Mouse (Mus musculus) stomach, embryonic 14.5 days (tissue): Measurements from ENCODE around the gene Rilpl1. TPM values are rescaled to one million over a fixed set of nuclear protein-coding genes. Genes with fewer than 3 reads are reported as not detected.
"Not testable (repeated sequence)": the region's sequence is repeated elsewhere in the genome, so short reads cannot be mapped to it uniquely, and the experiment has no call there.

Experiments used
- ATAC-seq: fragments of 200-750 bp; cut with Nextera tagmentation; 2 replicates; pipeline ENCODE4 v1.8.0; 2017; ENCODE audit warnings: low read depth, moderate TSS enrichment; ENCODE audit not compliant: insufficient number of reproducible peaks, insufficient read depth, low FRiP score
- H3K27ac ChIP-seq: fragments of 300-500 bp; sonication (generic); 2 replicates; pipeline ENCODE4 v1.5.1; 2014; ENCODE audit warnings: mild to moderate bottlenecking, low read length, moderate library complexity, mixed read lengths
- H3K27me3 ChIP-seq: fragments of 300-500 bp; sonication (generic); 2 replicates; pipeline ENCODE4 v1.6.1; 2014; ENCODE audit warnings: low read length, control low read depth, mixed read lengths; ENCODE audit not compliant: control insufficient read depth, insufficient read depth
- H3K36me3 ChIP-seq: fragments of 300-500 bp; sonication (generic); 2 replicates; pipeline ENCODE4 v1.6.1; 2014; ENCODE audit warnings: mild to moderate bottlenecking, control low read depth, low read length, moderate library complexity, mixed read lengths; ENCODE audit not compliant: control insufficient read depth, insufficient read depth
- H3K4me1 ChIP-seq: fragments of 300-500 bp; sonication (generic); 2 replicates; pipeline ENCODE4 v1.6.1; 2014; ENCODE audit warnings: low read length, control low read depth, mixed read lengths; ENCODE audit not compliant: control insufficient read depth, insufficient read depth
- H3K4me2 ChIP-seq: fragments of 300-500 bp; sonication (generic); replicated peaks from 2 replicates; pipeline ENCODE4 v1.6.1; 2014; ENCODE audit warnings: low read depth, low read length, control low read depth
- H3K4me3 ChIP-seq: fragments of 300-500 bp; sonication (generic); 2 replicates; pipeline ENCODE4 v1.5.1; 2014; ENCODE audit warnings: low read depth, low read length, control low read depth
- H3K9ac ChIP-seq: fragments of 300-500 bp; sonication (generic); replicated peaks from 2 replicates; pipeline ENCODE4 v1.6.1; 2014; ENCODE audit warnings: low read depth, mild to moderate bottlenecking, control low read depth, low read length, moderate library complexity, mixed read lengths
- H3K9me3 ChIP-seq: fragments of 300-500 bp; sonication (generic); 2 replicates; pipeline ENCODE4 v1.6.1; 2016; ENCODE audit warnings: low read depth, low read length, control low read depth; ENCODE audit not compliant: control insufficient read depth
- WGBS: fragments of 180-500 bp; shearing (Covaris S2); extraction: QIAGEN DNeasy Blood & Tissue Kit; methylation state at CpG from one replicate; pipeline ENCODE4 v1.1.7; 2014; 5-methylcytosine and 5-hydroxymethylcytosine counted together
- polyA plus RNA-seq: library from polyadenylated mRNA; unstranded; fragments of >200 nt; fragmentation: Nextera tagmentation; extraction: Ambion mirVana; gene quantifications from 2 replicates; pipeline ENCODE4 v1.2.1, GENCODE M21; 2014

The Rilpl1 gene
- polyA plus RNA-seq, 1 experiment from 2014 or later: 16.8 TPM

- ATAC-seq: peak; percentile 1; the same call in 1 of the 2 replicates
These were observed 24.3 kb downstream of the Rilpl1 start for GRCm38 (mm10) chr5:124506731-124507359.

DNA sequence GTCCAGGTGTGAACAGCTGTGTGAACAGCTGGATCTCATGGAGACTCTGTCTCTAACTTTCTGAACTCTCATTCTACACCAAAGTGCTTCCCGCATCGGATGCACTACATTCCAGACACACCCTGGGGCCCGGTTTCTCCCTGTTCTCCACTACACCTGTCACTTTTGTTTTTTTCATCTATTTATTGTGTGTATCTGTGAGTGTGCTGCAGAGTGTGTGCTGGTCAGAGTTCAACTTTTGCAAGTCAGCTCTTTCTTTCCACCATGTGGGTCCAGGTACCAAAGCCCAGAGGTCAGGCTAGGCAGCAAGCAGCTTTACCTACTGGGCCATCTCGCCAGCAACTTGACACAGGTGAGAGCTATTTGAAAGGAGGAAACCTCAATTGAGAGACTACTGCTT is 26.0 kb downstream of the Rilpl1 start:
- H3K4me3 ChIP-seq: no peak overlapping the region
- H3K9me3 ChIP-seq: no peaks in the 10 kb centered on the region
- no peaks in the 10 kb centered on the region for H3K27me3 ChIP-seq
- no peak overlapping the region for H3K27ac ChIP-seq
- no peak for ATAC-seq
- peaks cover 20% of the 10 kb centered on the region for H3K36me3 ChIP-seq
- peaks cover 14% of the 10 kb centered on the region; the same call in 1 of the 2 replicates for H3K4me1 ChIP-seq
- H3K4me2 ChIP-seq: no peak overlapping the region
- 79% methylated on average over 4 of the region's 4 CpGs for WGBS
- H3K9ac ChIP-seq: no peak overlapping the region

More at GRCm38 (mm10) chr5:124506731-124507359, 24.3 kb downstream of the Rilpl1 start:
- H3K9me3 ChIP-seq: no peaks in the 10 kb centered on the region
- no peak overlapping the region for H3K4me3 ChIP-seq
- no peak overlapping the region for H3K4me2 ChIP-seq
- peaks cover 9% of the 10 kb centered on the region for H3K36me3 ChIP-seq
- no peaks in the 10 kb centered on the region for H3K27me3 ChIP-seq
- H3K9ac ChIP-seq: no peak overlapping the region
- H3K4me1 ChIP-seq: peaks cover 14% of the 10 kb centered on the region; the same call in 1 of the 2 replicates
- no peak overlapping the region for H3K27ac ChIP-seq
- 31% methylated on average over 10 of the region's 10 CpGs for WGBS

- Histone ChIP-seq H3K27ac (no peak overlapping the region), H3K9ac (no peak overlapping the region), H3K27me3 (no peaks in the 10 kb centered on the region), H3K9me3 (no peaks in the 10 kb centered on the region), H3K4me2 (no peak overlapping the region), H3K36me3 (peaks cover 20% of the 10 kb centered on the region), H3K4me3 (no peak overlapping the region), H3K4me1 (peaks cover 14% of the 10 kb centered on the region; the same call in 1 of the 2 replicates)
- no peak for ATAC-seq
- 58% methylated on average over 14 of the region's 14 CpGs for WGBS
These were observed 27.4 kb downstream of the Rilpl1 start for GRCm38 (mm10) chr5:124503742-124504141.

GRCm38 (mm10) chr5:124501541-124501940 is 29.6 kb downstream of the Rilpl1 start:
- Histone ChIP-seq H3K9me3 (no peaks in the 10 kb centered on the region), H3K36me3 (peaks cover 21% of the 10 kb centered on the region), H3K4me3 (no peak overlapping the region), H3K4me2 (no peak overlapping the region), H3K27ac (no peak overlapping the region), H3K9ac (no peak overlapping the region), H3K27me3 (no peaks in the 10 kb centered on the region), H3K4me1 (0 out of 2 replicates have a peak, but pooled peaks cover 2% of the 10 kb centered on the region)
- no peak for ATAC-seq
- WGBS: 89% methylated on average over 10 of the region's 10 CpGs

GRCm38 (mm10) chr5:124500573-124500972 is 30.6 kb downstream of the Rilpl1 start:
- Histone ChIP-seq H3K4me2 (no peak overlapping the region), H3K36me3 (peaks cover 24% of the 10 kb centered on the region), H3K9ac (no peak overlapping the region), H3K27me3 (no peaks in the 10 kb centered on the region), H3K4me3 (no peak overlapping the region), H3K9me3 (no peaks in the 10 kb centered on the region), H3K27ac (no peak overlapping the region), H3K4me1 (no peaks in the 10 kb centered on the region)
- 87% methylated on average over 3 of the region's 3 CpGs for WGBS
- no peak for ATAC-seq

DNA sequence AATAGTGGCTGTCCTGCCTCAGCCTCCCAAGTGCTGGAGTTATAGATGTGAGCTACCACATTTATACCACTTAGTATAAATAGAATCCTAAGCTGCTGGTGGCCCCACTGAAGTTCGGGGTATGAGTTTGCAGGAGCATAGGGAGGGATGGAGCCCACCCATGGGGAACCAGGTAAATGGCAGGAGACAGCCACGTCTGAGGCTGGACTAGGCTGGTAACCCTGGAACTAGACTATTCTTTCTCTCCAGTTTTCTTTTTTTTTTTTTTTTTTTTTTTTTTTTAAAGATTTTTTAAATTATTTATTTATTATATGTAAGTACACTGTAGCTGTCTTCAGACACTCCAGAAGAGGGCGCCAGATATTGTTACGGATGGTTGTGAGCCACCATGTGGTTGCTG is 31.2 kb downstream of the Rilpl1 start:
- not testable (repeated sequence) for H3K9ac ChIP-seq, H3K4me1 ChIP-seq, ATAC-seq, H3K4me2 ChIP-seq, H3K4me3 ChIP-seq, H3K27ac ChIP-seq, H3K9me3 ChIP-seq, H3K27me3 ChIP-seq
- H3K36me3 ChIP-seq: peaks cover 28% of the 10 kb centered on the region
- WGBS: 82% methylated on average over 2 of the region's 4 CpGs

DNA sequence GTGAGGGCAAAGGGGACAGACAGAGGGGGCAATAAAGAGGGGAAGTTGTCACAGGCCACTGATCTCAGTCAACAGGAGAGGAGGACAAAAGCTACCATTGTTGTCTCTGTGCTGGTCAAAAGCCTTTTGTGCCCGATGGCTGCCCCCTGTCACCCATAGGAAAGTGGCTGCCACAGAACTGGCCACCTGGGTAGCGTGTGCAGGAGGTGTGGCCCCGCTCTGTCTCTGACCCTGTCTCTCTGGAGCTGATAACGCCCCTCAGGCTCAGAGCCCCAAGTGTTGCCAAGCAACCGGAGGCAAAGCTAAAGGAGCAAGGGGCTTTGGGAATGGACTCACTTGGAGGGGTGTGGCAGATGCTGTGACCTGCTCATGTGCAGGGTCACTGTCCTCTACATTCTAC is 32.2 kb downstream of the Rilpl1 start:
- ATAC-seq: no peak
- Histone ChIP-seq H3K27ac (no peak overlapping the region), H3K4me3 (no peak overlapping the region), H3K4me2 (no peak overlapping the region), H3K36me3 (peaks cover 27% of the 10 kb centered on the region), H3K4me1 (no peaks in the 10 kb centered on the region), H3K27me3 (no peaks in the 10 kb centered on the region), H3K9ac (no peak overlapping the region), H3K9me3 (no peaks in the 10 kb centered on the region)
- WGBS: 42% methylated on average over 5 of the region's 5 CpGs

DNA sequence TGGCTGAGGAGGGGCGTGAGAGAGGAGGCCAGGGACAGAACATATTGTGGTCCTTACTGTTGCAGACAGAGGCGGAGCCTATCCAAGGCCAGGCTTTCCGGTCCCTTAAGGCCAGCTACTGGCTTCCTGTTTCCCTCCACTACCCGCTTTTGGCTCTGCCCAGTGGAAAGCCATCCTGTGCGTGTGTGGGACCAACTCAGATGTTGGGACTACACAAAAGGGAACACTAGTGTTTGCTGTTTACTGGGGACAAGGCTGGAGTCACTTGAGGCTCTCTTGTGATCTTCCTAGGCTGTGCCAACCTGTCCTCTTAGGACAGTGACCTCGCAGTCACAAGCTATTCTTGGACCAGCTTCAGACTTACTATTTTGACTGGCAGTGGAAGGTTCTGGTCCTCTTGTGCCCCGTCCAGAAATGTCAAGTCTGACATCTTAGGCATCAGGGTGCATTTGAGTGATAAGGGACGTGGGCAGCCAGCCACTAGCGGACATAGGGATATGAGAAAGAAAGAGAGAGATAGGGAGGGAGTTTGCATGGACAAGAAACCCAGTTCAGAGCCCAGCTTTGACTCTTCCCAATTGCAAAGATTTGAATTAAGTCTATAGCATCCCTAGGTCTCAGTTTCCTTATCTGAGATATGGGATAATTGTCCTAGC is 32.8 kb downstream of the Rilpl1 start:
- WGBS: 76% methylated on average over 9 of the region's 9 CpGs
- no peak for ATAC-seq

More for the DNA sequence above, 32.8 kb downstream of the Rilpl1 start:
- no peaks in the 10 kb centered on the region for H3K27me3 ChIP-seq
- H3K4me3 ChIP-seq: no peak overlapping the region
- peaks cover 30% of the 10 kb centered on the region for H3K36me3 ChIP-seq
- no peak overlapping the region for H3K27ac ChIP-seq
- H3K4me2 ChIP-seq: no peak overlapping the region
- no peaks in the 10 kb centered on the region for H3K9me3 ChIP-seq
- no peaks in the 10 kb centered on the region for H3K4me1 ChIP-seq
- no peak overlapping the region for H3K9ac ChIP-seq
